Mouse (Mus musculus): ENCODE measurements around the gene Gm1113. TPM values are rescaled to one million over a fixed set of nuclear protein-coding genes. Genes with fewer than 3 reads are reported as not detected.

The Gm1113 gene
- total and polyA plus RNA-seq, 3 experiments: not detected

DNA sequence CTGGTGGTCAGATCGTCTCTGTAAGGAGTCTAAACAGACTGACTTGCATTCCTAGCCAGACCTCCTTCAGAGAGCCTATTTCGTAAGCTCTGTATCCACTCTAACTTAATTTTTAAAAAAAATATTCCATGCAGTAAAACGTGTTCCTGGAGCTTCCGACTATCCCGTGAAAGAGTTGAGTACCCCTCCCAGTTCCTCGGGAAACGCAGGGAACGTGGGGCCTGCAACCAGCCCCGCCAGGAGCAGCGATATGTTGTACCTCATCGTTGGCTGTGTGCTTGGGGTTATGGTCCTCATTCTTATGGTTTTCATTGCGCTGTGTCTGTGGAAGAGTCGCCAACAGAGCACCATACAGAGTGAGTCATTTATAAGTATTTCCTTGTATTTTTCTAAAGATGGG is 31.5 kb downstream of the Gm1113 start:
- Histone ChIP-seq H3K9ac (ENCODE audit: low read depth, low read length) (no peak overlapping the region), H3K36me3 (ENCODE audit: control insufficient read depth, insufficient read depth, low read length) (no peaks in the 10 kb centered on the region), H3K4me3 (no peak overlapping the region), H3K27ac (no peak overlapping the region), H3K79me2 (replicated peaks; ENCODE audit: control insufficient read depth, insufficient read depth, low read length) (no peaks in the 10 kb centered on the region), H3K4me1 (ENCODE audit: control insufficient read depth, insufficient read depth, low read length) (no peaks in the 10 kb centered on the region), H3K27me3 (ENCODE audit: control insufficient read depth, insufficient read depth, low read length) (no peaks in the 10 kb centered on the region)
- intact Hi-C loops (cut with DNase I): no loop called here
- WGBS: 81% methylated on average over 13 of the region's 13 CpGs
- TF ChIP-seq EP300 (IDR thresholded peaks at IDR 0.05; ENCODE audit: insufficient read depth, low read depth, low read length): no peak
- TF ChIP-seq CTCF (IDR thresholded peaks at IDR 0.05): no peak
- TF ChIP-seq POLR2A (IDR thresholded peaks at IDR 0.05; ENCODE audit: insufficient read depth, low read depth, low read length): no peak
- DNase-seq: no peak

DNA sequence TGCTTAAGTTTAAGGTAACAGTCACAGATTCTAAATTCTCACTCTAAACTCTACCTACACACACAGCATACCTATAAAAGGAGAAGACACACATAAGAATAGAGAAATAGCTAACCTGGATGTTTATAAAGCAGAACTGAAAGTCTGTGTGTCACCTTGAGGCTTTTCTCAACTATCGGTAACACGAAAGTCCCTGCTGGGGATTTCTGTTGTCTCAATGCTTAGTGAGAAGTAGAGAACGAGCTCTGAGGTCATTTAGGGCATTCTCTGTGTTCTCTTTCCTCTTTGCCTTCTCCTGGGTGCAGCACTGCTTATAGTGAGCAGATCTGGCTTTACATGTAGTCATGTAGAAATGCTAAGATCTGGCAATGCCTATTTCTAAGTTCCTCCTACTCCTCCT is 34.1 kb downstream of the Gm1113 start:
- 87% methylated on average over 3 of the region's 3 CpGs for WGBS
- H3K79me2 ChIP-seq (replicated peaks; ENCODE audit: control insufficient read depth, insufficient read depth, low read length): no peaks in the 10 kb centered on the region
- intact Hi-C loops (cut with DNase I): no loop called here
- no peaks in the 10 kb centered on the region for H3K36me3 ChIP-seq (ENCODE audit: control insufficient read depth, insufficient read depth, low read length)
- H3K9ac ChIP-seq (ENCODE audit: low read depth, low read length): no peak overlapping the region
- DNase-seq: no peak
- TF ChIP-seq EP300 (IDR thresholded peaks at IDR 0.05; ENCODE audit: insufficient read depth, low read depth, low read length) (no peak), CTCF (IDR thresholded peaks at IDR 0.05) (no peak), POLR2A (IDR thresholded peaks at IDR 0.05; ENCODE audit: insufficient read depth, low read depth, low read length) (no peak)
- no peak overlapping the region for H3K4me3 ChIP-seq
- H3K4me1 ChIP-seq (ENCODE audit: control insufficient read depth, insufficient read depth, low read length): no peaks in the 10 kb centered on the region
- no peak overlapping the region for H3K27ac ChIP-seq
- H3K27me3 ChIP-seq (ENCODE audit: control insufficient read depth, insufficient read depth, low read length): no peaks in the 10 kb centered on the region

DNA sequence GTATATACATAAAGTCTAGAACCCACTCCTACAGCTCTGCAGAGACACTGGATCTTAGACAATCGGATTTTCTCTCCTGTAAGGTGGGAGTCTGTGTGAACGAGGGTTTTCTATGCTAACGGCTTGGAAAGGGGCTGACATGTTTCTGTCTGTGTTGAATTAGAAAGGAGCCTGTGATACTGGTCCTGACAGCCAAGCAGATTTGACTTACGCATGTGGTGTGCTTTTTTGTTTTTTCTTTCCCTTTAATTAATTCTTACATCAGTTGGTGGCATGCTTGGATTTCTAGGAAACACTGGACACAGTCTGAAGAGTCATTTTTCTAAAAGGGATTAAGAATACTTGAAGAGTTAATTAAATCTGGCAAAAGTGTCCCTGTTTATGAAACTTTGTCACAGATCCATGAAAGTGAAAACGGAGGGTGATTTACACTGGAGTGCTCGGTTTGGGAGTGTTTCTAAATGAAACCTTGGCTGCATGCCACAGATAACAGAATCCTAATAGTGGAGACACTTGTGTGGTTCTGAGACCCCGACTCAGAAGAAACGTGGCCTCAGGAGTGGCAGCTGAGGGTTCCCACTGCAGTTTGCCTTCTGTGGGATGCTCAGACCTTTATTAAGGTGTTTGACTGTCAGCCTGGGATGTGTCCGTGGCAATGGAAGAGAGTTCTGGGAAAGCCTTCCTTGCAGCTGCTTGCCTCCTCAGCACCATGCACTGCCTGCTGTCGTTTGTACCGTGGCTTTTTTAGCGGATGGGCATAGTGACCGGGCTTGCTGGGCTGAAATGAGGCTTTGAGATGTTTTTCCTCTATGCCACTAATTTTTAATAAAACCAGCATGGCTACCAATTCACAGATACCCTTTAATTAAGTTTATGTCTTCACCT is 35.8 kb downstream of the Gm1113 start:
- H3K4me1 ChIP-seq (ENCODE audit: control insufficient read depth, insufficient read depth, low read length): no peaks in the 10 kb centered on the region
- no peaks in the 10 kb centered on the region for H3K79me2 ChIP-seq (replicated peaks; ENCODE audit: control insufficient read depth, insufficient read depth, low read length)
- H3K27ac ChIP-seq: no peak overlapping the region
- H3K4me3 ChIP-seq: no peak overlapping the region
- H3K36me3 ChIP-seq (ENCODE audit: control insufficient read depth, insufficient read depth, low read length): no peaks in the 10 kb centered on the region
- DNase-seq: no peak
- H3K9ac ChIP-seq (ENCODE audit: low read depth, low read length): no peak overlapping the region
- no peaks in the 10 kb centered on the region for H3K27me3 ChIP-seq (ENCODE audit: control insufficient read depth, insufficient read depth, low read length)
- no peak for TF ChIP-seq EP300 (IDR thresholded peaks at IDR 0.05; ENCODE audit: insufficient read depth, low read depth, low read length)
- no peak for TF ChIP-seq POLR2A (IDR thresholded peaks at IDR 0.05; ENCODE audit: insufficient read depth, low read depth, low read length)
- no peak for TF ChIP-seq CTCF (IDR thresholded peaks at IDR 0.05)
- intact Hi-C loops (cut with DNase I): no loop called here
- WGBS: 63% methylated on average over 13 of the region's 13 CpGs

DNA sequence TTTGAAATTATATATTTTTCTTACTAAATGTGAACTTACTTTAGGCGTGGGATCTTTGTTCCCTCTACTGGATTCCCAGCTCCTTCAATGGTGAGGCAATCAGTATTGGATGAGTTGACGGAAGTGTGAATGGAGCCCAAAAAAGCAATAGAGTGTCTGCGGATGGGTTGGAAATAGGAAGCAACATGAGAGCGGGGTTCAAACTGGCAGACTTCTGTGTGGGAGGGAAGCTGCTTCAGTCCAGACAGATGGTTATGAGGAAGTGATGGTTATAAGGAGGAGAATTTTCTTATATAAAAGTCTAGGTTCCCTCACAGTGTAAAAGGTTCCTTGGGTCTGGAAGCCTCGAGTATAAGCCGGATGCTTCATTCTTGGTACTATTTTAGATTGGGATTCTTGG is 38.6 kb downstream of the Gm1113 start:
- no peaks in the 10 kb centered on the region for H3K4me1 ChIP-seq (ENCODE audit: control insufficient read depth, insufficient read depth, low read length)
- no peaks in the 10 kb centered on the region for H3K79me2 ChIP-seq (replicated peaks; ENCODE audit: control insufficient read depth, insufficient read depth, low read length)
- no peaks in the 10 kb centered on the region for H3K36me3 ChIP-seq (ENCODE audit: control insufficient read depth, insufficient read depth, low read length)
- 86% methylated on average over 6 of the region's 6 CpGs for WGBS
- no peak overlapping the region for H3K27ac ChIP-seq
- TF ChIP-seq CTCF (IDR thresholded peaks at IDR 0.05) (no peak), POLR2A (IDR thresholded peaks at IDR 0.05; ENCODE audit: insufficient read depth, low read depth, low read length) (no peak), EP300 (IDR thresholded peaks at IDR 0.05; ENCODE audit: insufficient read depth, low read depth, low read length) (no peak)
- no peak for DNase-seq
- no peak overlapping the region for H3K9ac ChIP-seq (ENCODE audit: low read depth, low read length)
- intact Hi-C loops (cut with DNase I): no loop called here
- no peaks in the 10 kb centered on the region for H3K27me3 ChIP-seq (ENCODE audit: control insufficient read depth, insufficient read depth, low read length)
- no peak overlapping the region for H3K4me3 ChIP-seq

DNA sequence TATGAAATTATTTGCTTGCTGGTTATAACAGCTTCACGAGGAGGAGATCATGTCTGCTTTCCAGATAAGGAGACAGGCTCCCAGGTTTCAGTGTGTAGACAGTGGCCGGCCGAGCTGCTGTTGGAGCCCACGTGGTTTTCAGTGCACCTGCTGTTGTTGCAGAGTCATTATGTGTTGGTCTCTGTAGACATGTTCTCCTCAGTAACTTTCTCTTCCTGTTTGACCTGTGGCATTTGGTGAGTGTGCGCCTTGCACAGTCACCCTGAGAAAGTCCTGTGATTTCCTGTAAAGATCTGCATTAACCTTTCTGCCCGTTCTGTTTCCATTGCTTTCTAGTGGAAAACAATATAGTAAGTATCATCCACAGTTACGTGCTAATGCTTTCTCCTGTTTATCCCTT is 42.7 kb downstream of the Gm1113 start:
- H3K4me3 ChIP-seq: no peak overlapping the region
- intact Hi-C loops (cut with DNase I): no loop called here
- no peak for TF ChIP-seq EP300 (IDR thresholded peaks at IDR 0.05; ENCODE audit: insufficient read depth, low read depth, low read length)
- no peak for DNase-seq
- 84% methylated on average over 7 of the region's 7 CpGs for WGBS
- H3K27ac ChIP-seq: no peak overlapping the region
- no peaks in the 10 kb centered on the region for H3K4me1 ChIP-seq (ENCODE audit: control insufficient read depth, insufficient read depth, low read length)
- H3K79me2 ChIP-seq (replicated peaks; ENCODE audit: control insufficient read depth, insufficient read depth, low read length): no peaks in the 10 kb centered on the region
- H3K27me3 ChIP-seq (ENCODE audit: control insufficient read depth, insufficient read depth, low read length): no peaks in the 10 kb centered on the region
- no peaks in the 10 kb centered on the region for H3K36me3 ChIP-seq (ENCODE audit: control insufficient read depth, insufficient read depth, low read length)
- no peak overlapping the region for H3K9ac ChIP-seq (ENCODE audit: low read depth, low read length)

DNA sequence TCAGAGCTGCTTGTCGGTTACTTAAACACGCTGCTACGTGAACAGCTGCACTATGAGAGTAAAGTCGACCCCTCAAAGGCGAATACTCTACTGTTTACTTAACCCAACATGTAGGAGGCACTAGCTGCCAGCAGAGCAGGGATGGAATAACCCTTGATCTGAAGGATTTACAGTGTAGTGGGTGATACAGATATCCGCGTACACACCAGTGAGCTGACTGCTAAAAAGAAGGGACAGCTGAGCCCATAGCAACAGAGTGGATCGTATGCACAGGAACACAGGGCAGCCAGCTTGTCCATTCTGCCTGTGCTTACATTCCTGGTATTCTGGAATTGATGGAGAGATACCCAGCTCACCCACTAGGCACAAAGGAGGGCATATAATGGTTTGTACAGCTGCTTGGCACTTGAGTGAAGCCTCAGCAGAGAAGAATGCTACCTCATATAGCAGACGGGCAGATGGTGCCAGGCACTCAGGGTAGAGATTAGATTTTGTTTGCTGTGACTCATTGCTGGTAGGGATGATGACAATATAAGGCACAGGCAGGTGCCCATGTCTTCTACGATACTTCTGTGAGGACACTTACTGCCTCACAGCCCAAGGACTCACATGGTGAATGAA is 43.9 kb downstream of the Gm1113 start:
- no peak overlapping the region for H3K4me3 ChIP-seq
- H3K27me3 ChIP-seq (ENCODE audit: control insufficient read depth, insufficient read depth, low read length): no peaks in the 10 kb centered on the region
- TF ChIP-seq EP300 (IDR thresholded peaks at IDR 0.05; ENCODE audit: insufficient read depth, low read depth, low read length) (no peak), POLR2A (IDR thresholded peaks at IDR 0.05; ENCODE audit: insufficient read depth, low read depth, low read length) (no peak), CTCF (IDR thresholded peaks at IDR 0.05) (no peak)
- intact Hi-C loops (cut with DNase I): no loop called here
- DNase-seq: no peak
- no peak overlapping the region for H3K9ac ChIP-seq (ENCODE audit: low read depth, low read length)
- 83% methylated on average over 10 of the region's 10 CpGs for WGBS
- H3K4me1 ChIP-seq (ENCODE audit: control insufficient read depth, insufficient read depth, low read length): no peaks in the 10 kb centered on the region
- no peaks in the 10 kb centered on the region for H3K36me3 ChIP-seq (ENCODE audit: control insufficient read depth, insufficient read depth, low read length)
- no peaks in the 10 kb centered on the region for H3K79me2 ChIP-seq (replicated peaks; ENCODE audit: control insufficient read depth, insufficient read depth, low read length)
- no peak overlapping the region for H3K27ac ChIP-seq

Data from heart, adult 2 months (tissue).